Mouse (Mus musculus) kidney, embryonic 16.5 days (tissue): ENCODE measurements around the gene Snrnp35. TPM values are rescaled to one million over a fixed set of nuclear protein-coding genes. Genes with fewer than 3 reads are reported as not detected.

Experiments
- ATAC-seq: fragments of 200-750 bp; cut with Nextera tagmentation; 2 replicates; pipeline ENCODE4 v1.8.0; 2017; ENCODE audit warnings: moderate TSS enrichment; ENCODE audit not compliant: low FRiP score, low TSS enrichment
- H3K27ac ChIP-seq: fragments of 300-500 bp; sonication (generic); 2 replicates; pipeline ENCODE4 v1.5.1; 2014; ENCODE audit warnings: low read length
- H3K27me3 ChIP-seq: fragments of 300-500 bp; sonication (generic); 2 replicates; pipeline ENCODE4 v1.6.1; 2014; ENCODE audit warnings: low read length, control low read depth, mixed read lengths; ENCODE audit not compliant: insufficient read depth
- H3K36me3 ChIP-seq: fragments of 300-500 bp; sonication (generic); 2 replicates; pipeline ENCODE4 v1.6.1; 2014; ENCODE audit warnings: low read length, control low read depth, mixed read lengths; ENCODE audit not compliant: insufficient read depth
- H3K4me1 ChIP-seq: fragments of 300-500 bp; sonication (generic); 2 replicates; pipeline ENCODE4 v1.6.1; 2014; ENCODE audit warnings: low read length, control low read depth, mixed read lengths; ENCODE audit not compliant: insufficient read depth
- H3K4me2 ChIP-seq: fragments of 300-500 bp; sonication (generic); replicated peaks from 2 replicates; pipeline ENCODE4 v1.6.1; 2014; ENCODE audit warnings: low read depth, low read length
- H3K4me3 ChIP-seq: fragments of 300-500 bp; sonication (generic); 2 replicates; pipeline ENCODE4 v1.5.1; 2014; ENCODE audit warnings: mild to moderate bottlenecking, low read length
- H3K9ac ChIP-seq: fragments of 300-500 bp; sonication (generic); replicated peaks from 2 replicates; pipeline ENCODE4 v1.6.1; 2014; ENCODE audit warnings: low read length
- H3K9me3 ChIP-seq: fragments of 300-500 bp; sonication (generic); 2 replicates; pipeline ENCODE4 v1.6.1; 2016; ENCODE audit warnings: low read length, control low read depth
- WGBS: fragments of 180-500 bp; shearing (Covaris S2); extraction: QIAGEN DNeasy Blood & Tissue Kit; methylation state at CpG from one replicate; pipeline ENCODE4 v1.1.7; 2014; 5-methylcytosine and 5-hydroxymethylcytosine counted together
- polyA plus RNA-seq: library from polyadenylated mRNA; unstranded; fragments of >200 nt; fragmentation: Nextera tagmentation; extraction: Ambion mirVana; gene quantifications from 2 replicates; pipeline ENCODE4 v1.2.1, GENCODE M21; 2015

Gene Snrnp35
- polyA plus RNA-seq, 1 experiment from 2014 or later, result 29.4 TPM

DNA sequence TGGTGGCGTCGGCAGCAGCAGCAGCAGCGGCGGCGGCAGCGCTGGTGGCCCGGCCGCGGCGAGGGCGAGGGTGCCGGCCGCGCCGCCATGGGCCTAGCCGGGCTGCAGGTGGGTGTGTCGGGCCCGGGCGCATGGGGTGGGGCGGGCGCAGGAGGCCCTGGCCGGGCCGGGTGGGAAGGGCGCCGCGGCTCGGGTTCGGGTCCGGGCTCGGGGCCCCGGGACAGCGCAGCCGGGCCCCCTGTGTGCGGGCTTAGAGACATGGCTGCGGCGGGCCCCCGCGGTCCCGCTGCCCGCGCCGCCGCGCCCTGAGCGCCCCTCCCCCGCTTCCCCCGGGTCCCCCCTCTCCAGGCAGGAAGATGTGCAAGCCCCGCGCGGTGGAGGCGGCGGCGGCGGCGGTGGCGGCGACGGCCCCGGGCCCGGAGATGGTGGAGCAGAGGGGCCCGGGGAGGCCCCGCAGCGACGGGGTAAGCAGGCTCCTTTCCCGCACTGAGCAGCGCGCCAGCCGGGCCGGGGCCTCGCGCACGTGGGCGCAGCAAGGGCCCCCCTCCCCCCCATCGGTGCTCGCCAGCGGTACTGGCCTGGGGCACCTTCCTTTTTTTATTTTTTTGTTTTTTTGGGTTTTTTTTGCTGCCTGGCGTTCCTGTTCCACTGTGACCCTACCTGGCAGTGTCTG is 37.2 kb upstream of the Snrnp35 start:
- no peaks in the 10 kb centered on the region for H3K9me3 ChIP-seq
- H3K27me3 ChIP-seq, result no peaks in the 10 kb centered on the region

DNA sequence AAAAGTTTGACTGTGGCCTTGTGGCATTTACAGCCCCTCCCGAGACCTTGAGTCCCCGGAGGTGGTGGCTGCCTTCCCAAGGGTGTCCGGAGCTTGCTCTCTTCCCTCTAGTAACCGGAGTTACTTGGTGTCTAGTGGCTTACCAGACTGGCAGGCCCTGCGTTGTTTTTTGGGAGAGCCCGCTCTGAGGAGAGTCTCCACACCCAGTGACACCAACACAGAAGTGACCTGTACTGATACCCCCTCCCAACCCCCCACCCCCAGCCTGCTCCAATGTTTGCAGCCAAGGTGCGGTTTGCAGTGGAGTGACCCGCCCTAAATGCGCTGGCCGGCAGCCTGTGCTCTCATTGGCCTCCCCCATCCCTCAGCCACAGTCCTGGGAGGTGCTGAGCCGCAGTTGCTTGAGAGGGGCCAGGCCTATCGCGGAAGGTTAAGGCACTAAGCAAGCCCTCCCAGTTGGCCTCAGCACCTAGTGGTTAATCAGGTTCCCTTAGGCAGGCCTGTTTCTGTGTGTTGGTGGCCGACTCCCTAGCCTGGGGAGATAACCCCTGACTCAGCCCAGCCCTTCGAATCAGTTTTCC is 36.5 kb upstream of the Snrnp35 start:
- peak overlapping the region; percentile 83 for H3K4me3 ChIP-seq
- H3K27ac ChIP-seq, result peak overlapping the region; percentile 88
- ATAC-seq, result peak; percentile 88
- peak overlapping the region; percentile 86 for H3K4me2 ChIP-seq
- H3K4me1 ChIP-seq, result peaks cover 17% of the 10 kb centered on the region
- no peaks in the 10 kb centered on the region for H3K9me3 ChIP-seq
- H3K27me3 ChIP-seq, result no peaks in the 10 kb centered on the region
- 1% methylated on average over 15 of the region's 15 CpGs for WGBS
- peaks cover 38% of the 10 kb centered on the region for H3K36me3 ChIP-seq
- peak overlapping the region; percentile 92 for H3K9ac ChIP-seq

More for the DNA sequence above, 37.2 kb upstream of the Snrnp35 start:
- peak overlapping the region; percentile 83 for H3K4me3 ChIP-seq
- H3K36me3 ChIP-seq, result peaks cover 32% of the 10 kb centered on the region
- peaks cover 20% of the 10 kb centered on the region for H3K4me1 ChIP-seq
- ATAC-seq, result peak; percentile 68
- H3K27ac ChIP-seq, result peak overlapping the region; percentile 88
- peak overlapping the region; percentile 92 for H3K9ac ChIP-seq
- H3K4me2 ChIP-seq, result peak overlapping the region; percentile 86
- WGBS, result under 1% methylated on average over 55 of the region's 77 CpGs

DNA sequence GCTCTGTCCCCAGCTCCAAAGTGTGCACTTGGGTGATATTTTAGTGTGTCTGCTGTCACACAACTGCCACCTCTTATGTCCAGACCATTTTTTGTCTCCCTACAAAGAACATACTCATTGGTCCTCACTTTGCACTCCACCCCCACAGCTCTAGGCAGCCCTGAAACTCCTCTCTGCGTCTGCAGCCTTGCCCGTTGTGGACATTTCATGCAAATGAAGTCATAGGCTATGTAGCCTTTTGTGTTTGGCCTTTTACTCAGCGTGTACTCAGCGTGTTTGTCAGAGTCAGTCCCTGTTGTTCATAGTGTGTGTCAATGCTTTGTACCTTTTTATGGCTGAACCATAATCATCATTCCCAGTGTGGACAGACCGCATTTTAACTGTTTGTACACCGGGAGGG is 33.4 kb upstream of the Snrnp35 start:
- H3K36me3 ChIP-seq, result peaks cover 63% of the 10 kb centered on the region
- H3K9ac ChIP-seq, result no peak overlapping the region
- ATAC-seq, result no peak
- H3K27me3 ChIP-seq, result no peaks in the 10 kb centered on the region
- no peak overlapping the region for H3K4me3 ChIP-seq
- 82% methylated on average over 6 of the region's 6 CpGs for WGBS
- H3K4me2 ChIP-seq, result no peak overlapping the region
- no peak overlapping the region for H3K27ac ChIP-seq
- no peaks in the 10 kb centered on the region for H3K9me3 ChIP-seq
- H3K4me1 ChIP-seq, result peaks cover 16% of the 10 kb centered on the region

DNA sequence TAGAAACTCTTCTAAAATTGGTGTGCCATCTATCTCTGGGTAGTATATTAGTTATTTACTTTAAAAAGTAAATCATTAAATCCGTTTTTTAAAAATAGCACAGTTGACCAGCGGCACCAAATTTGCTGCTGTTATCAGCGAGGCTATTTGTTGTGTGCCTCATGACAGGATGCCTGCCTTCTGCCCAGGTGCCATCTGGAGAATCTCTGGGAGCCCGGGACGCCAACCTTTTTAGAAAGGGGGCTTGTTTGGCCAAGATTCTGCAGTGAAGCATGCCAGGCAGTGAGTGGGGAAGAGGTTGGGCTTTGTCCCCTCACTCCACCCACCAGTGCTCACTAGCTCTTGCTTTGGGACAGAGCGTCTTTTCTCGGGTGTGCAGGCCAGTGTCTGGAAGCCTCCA is 32.9 kb upstream of the Snrnp35 start:
- Histone ChIP-seq H3K27ac (no peak overlapping the region), H3K4me2 (no peak overlapping the region), H3K27me3 (no peaks in the 10 kb centered on the region), H3K36me3 (peaks cover 65% of the 10 kb centered on the region), H3K9ac (no peak overlapping the region), H3K9me3 (no peaks in the 10 kb centered on the region), H3K4me1 (peaks cover 12% of the 10 kb centered on the region), H3K4me3 (no peak overlapping the region)
- WGBS, result 89% methylated on average over 7 of the region's 7 CpGs
- no peak for ATAC-seq

DNA sequence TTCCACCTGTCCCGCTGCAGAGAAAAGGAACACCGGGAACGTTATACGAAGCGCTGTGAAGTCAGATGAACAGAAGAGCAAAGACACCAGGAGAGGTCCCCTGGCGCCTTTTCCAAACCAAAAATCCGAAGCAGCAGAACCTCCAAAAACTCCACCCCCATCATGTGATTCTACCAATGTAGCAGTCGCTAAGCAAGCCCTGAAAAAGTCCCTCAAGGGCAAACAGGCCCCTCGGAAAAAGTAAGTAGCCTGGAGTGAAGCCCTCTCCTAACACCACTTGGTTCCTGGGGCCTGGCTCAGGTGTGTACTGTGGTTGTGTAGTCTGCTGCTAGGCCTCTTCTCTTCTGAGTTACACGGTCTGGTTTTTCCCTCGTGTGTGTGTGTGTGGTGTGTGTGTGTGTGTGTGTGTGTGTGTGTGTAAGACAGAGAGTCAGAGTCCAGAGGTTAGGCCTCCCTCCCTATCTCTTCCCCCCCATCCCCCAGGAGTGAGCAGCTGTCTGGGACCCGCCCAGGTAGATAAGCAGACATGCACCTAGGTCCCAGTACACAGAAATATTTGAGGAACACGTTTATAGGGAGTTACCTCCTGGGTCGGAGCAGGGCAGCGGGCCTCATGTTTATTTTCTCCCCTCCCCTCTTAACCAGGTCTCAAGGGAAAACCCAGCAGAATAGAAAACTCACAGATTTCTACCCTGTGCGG is 32.1 kb upstream of the Snrnp35 start:
- Histone ChIP-seq H3K9me3 (no peaks in the 10 kb centered on the region), H3K4me2 (no peak overlapping the region), H3K27ac (no peak overlapping the region), H3K9ac (no peak overlapping the region), H3K4me3 (no peak overlapping the region), H3K4me1 (peaks cover 12% of the 10 kb centered on the region), H3K27me3 (no peaks in the 10 kb centered on the region), H3K36me3 (peaks cover 70% of the 10 kb centered on the region)
- no peak for ATAC-seq
- 70% methylated on average over 16 of the region's 16 CpGs for whole genome bisulfite sequencing

DNA sequence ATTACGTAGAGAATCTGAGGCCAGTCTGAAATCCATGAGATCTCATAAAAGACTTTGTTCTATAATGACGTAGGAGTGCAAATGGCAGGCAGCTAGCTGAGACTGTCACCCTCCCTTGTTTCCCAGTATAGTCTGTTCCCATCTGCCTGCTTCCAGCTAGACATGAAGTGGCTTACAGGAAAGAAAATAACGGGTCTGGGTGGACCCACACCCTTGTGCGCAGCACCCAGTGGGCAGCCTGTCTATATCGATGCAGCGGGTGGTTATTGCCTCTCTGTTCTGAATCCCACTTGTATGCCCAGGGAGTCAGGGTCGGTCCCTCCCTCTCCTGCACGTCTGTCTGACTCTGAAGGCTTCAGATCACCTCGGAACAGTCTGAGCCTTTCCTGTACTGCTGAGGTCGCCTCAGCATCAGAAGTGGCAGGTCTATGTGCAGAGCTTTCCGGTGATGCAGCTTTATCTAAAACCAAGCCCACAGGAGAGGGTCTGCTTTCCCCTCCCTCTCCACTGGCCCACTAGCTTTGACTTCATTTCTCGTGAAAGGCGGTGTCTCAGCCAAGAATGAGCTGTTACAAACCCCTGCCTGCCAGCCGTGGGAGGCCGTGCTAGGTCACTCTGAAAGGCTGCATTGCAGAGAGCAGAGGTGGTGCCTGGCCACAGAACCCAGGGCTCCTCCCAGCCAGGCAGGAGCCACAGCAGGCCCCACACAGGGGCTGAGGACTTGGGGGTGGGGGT is 30.3 kb upstream of the Snrnp35 start:
- Histone ChIP-seq H3K27me3 (no peaks in the 10 kb centered on the region), H3K9ac (no peak overlapping the region), H3K4me1 (no peaks in the 10 kb centered on the region; the same call in 1 of the 2 replicates), H3K36me3 (peaks cover 83% of the 10 kb centered on the region), H3K27ac (no peak overlapping the region; the same call in 1 of the 2 replicates), H3K4me2 (no peak overlapping the region), H3K9me3 (no peaks in the 10 kb centered on the region), H3K4me3 (no peak overlapping the region)
- no peak for ATAC-seq
- WGBS, result 77% methylated on average over 15 of the region's 15 CpGs

DNA sequence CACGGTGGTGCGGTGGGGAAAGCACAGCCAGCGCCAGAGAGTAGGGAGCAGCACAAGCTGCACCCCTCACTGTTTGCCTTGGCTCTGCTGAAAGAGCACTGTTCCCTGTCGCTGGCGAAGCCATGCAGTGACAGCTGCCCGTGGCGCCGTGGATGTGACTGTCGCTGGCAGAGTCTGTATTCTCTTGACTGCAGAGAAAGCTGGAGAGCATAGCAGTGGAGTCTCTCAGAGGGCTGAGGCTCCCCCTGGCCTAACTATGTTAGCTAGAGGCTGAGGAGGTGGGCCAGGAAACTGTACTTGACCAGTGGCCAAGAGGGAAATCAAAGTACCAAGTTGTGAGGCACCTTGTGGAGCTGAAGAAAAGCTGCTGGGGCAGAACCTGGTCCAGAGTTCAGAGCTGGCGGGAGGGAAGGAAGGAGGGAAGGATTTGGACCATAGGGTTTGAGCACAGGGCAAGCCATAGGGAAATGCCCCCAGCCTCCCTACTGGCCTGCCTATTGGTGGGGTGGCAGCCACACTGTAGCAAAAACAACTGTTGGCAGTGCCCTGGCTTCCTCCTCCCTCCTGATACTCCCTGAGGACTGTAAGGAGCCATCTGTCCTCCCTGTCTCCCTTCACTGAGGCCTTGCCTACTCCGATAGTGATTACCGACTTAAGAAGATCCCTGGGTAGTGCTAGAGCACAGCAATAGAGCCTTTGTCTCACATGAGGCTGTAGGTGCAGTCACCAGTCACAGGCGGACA is 29.4 kb upstream of the Snrnp35 start:
- H3K4me1 ChIP-seq, result no peaks in the 10 kb centered on the region
- H3K27me3 ChIP-seq, result no peaks in the 10 kb centered on the region
- no peak overlapping the region; the same call in 1 of the 2 replicates for H3K27ac ChIP-seq
- H3K4me2 ChIP-seq, result no peak overlapping the region
- peaks cover 84% of the 10 kb centered on the region for H3K36me3 ChIP-seq
- WGBS, result 88% methylated on average over 13 of the region's 13 CpGs
- no peaks in the 10 kb centered on the region for H3K9me3 ChIP-seq
- no peak overlapping the region for H3K4me3 ChIP-seq
- no peak for ATAC-seq
- no peak overlapping the region for H3K9ac ChIP-seq

DNA sequence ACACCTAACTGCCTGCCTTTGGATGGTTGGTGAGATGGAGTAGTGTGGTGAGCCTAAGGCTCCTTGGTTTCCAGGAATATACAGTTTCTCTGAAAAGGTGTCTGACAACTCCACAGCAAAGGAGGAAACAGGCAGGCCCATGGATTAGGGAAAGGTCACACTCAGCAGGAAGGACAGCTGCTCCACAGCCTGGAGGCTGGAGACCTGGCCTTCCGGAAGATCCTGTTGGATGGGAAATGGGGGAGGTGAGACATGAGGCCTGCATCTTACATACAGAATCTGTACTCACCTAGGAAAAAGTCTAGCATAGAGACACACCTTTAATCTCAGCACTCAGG is 28.9 kb upstream of the Snrnp35 start:
- H3K4me3 ChIP-seq, result no peak overlapping the region
- peaks cover 85% of the 10 kb centered on the region for H3K36me3 ChIP-seq
- no peak overlapping the region for H3K27ac ChIP-seq
- no peaks in the 10 kb centered on the region for H3K27me3 ChIP-seq
- 60% methylated on average over 1 of the region's 1 CpGs for whole genome bisulfite sequencing
- H3K4me2 ChIP-seq, result no peak overlapping the region
- no peak overlapping the region for H3K9ac ChIP-seq
- H3K9me3 ChIP-seq, result no peaks in the 10 kb centered on the region
- H3K4me1 ChIP-seq, result no peaks in the 10 kb centered on the region
- ATAC-seq, result no peak

DNA sequence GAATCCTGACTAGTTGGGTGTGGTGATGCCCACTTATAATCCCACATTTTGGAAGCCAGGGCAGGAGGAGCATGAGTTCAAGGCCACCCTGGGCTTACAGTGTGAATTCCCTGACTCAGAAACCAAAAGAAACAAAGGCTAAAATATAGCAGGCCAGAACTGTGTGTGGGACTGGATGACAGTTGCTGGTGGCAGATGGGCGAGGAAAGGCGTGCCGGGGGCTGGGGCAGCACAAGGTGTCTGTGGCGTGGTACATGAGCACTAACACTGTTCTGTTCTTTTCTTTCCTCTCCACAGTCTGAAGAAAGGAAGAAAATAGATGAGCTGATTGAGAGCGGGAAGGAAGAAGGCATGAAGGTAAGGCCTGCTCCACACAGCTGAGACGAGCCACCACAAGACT is 26.2 kb upstream of the Snrnp35 start:
- Histone ChIP-seq H3K9ac (no peak overlapping the region; the same call in 1 of the 2 replicates), H3K27ac (no peak overlapping the region), H3K4me1 (no peaks in the 10 kb centered on the region), H3K4me2 (no peak overlapping the region), H3K9me3 (no peaks in the 10 kb centered on the region), H3K36me3 (peaks cover 82% of the 10 kb centered on the region), H3K4me3 (no peak overlapping the region), H3K27me3 (no peaks in the 10 kb centered on the region)
- WGBS, result 94% methylated on average over 6 of the region's 6 CpGs
- ATAC-seq, result no peak
